Mouse (Mus musculus) megakaryocyte, embryonic 14.5 days (primary cell): Measurements from ENCODE around the gene Pou6f1. TPM values are rescaled to one million over a fixed set of nuclear protein-coding genes. Genes with fewer than 3 reads are reported as not detected.

Source experiments
- H3K27me3 ChIP-seq: replicated peaks from 2 replicates; pipeline ENCODE3; 2012; ENCODE audit warnings: inconsistent platforms
- H3K36me3 ChIP-seq: replicated peaks from 2 replicates; pipeline ENCODE3; 2012; ENCODE audit warnings: low read length, inconsistent platforms, mixed read lengths
- H3K4me1 ChIP-seq: 2 replicates; pipeline ENCODE4 v1.6.1; 2012; ENCODE audit warnings: inconsistent platforms
- H3K4me3 ChIP-seq: replicated peaks from 2 replicates; pipeline ENCODE3; 2012; ENCODE audit warnings: moderate library complexity, mild to moderate bottlenecking, inconsistent platforms
- H3K9me3 ChIP-seq: 2 replicates; pipeline ENCODE4 v1.6.1; 2012; ENCODE audit warnings: inconsistent platforms
- FLI1 ChIP-seq: IDR thresholded peaks from 2 replicates; pipeline ENCODE4 v1.6.1; 2012; ENCODE audit warnings: low read length, inconsistent platforms, mixed read lengths
- GATA1 ChIP-seq: IDR thresholded peaks from 3 replicates; pipeline ENCODE4 v1.6.1; 2012; ENCODE audit warnings: mixed read lengths, low read length, inconsistent platforms, borderline replicate concordance
- polyA plus RNA-seq: library from polyadenylated mRNA; stranded (reverse); fragments of >175 nt; gene quantifications from 2 replicates; pipeline ENCODE4 v1.2.3, GENCODE M21; 2012; ENCODE audit warnings: low replicate concordance; ENCODE audit not compliant: insufficient read depth

Gene Pou6f1
- polyA plus RNA-seq: 1.6 and 2.9 TPM in 2 replicates

- Histone ChIP-seq H3K27me3 (peaks cover 62% of the 10 kb centered on the region), H3K36me3 (no peaks in the 10 kb centered on the region), H3K9me3 (no peaks in the 10 kb centered on the region), H3K4me3 (peak within 1 kb of the TSS; percentile 92), H3K4me1 (peaks cover 33% of the 10 kb centered on the region)
- no peak for TF ChIP-seq FLI1
Measured at GRCm38 (mm10) chr15:100599276-100600046, at the start of gene Pou6f1. Gene Pou6f1, minus strand, starts transcription at chr15:100599984.

- no peak for TF ChIP-seq GATA1
- TF ChIP-seq FLI1: no peak
- no peaks in the 10 kb centered on the region for H3K27me3 ChIP-seq
- H3K36me3 ChIP-seq: peaks cover 86% of the 10 kb centered on the region
- H3K4me3 ChIP-seq: no peak overlapping the region
- H3K4me1 ChIP-seq: peaks cover 75% of the 10 kb centered on the region
- no peaks in the 10 kb centered on the region for H3K9me3 ChIP-seq
Measured at GRCm38 (mm10) chr15:100646161-100646560, 46.4 kb upstream of the Pou6f1 start.

GRCm38 (mm10) chr15:100642451-100642850 lies 42.7 kb upstream of the Pou6f1 start:
- TF ChIP-seq FLI1 (no peak), GATA1 (no peak)

GRCm38 (mm10) chr15:100641226-100641810 lies 41.5 kb upstream of the Pou6f1 start:
- TF ChIP-seq FLI1 (no peak), GATA1 (no peak)
- Histone ChIP-seq H3K4me3 (no peak overlapping the region), H3K9me3 (no peaks in the 10 kb centered on the region), H3K36me3 (peaks cover 67% of the 10 kb centered on the region), H3K27me3 (peaks cover 8% of the 10 kb centered on the region), H3K4me1 (peaks cover 93% of the 10 kb centered on the region)

More at GRCm38 (mm10) chr15:100642451-100642850, 42.7 kb upstream of the Pou6f1 start:
- H3K4me1 ChIP-seq: peaks cover 87% of the 10 kb centered on the region
- no peaks in the 10 kb centered on the region for H3K27me3 ChIP-seq
- H3K36me3 ChIP-seq: peaks cover 73% of the 10 kb centered on the region
- H3K4me3 ChIP-seq: no peak overlapping the region
- H3K9me3 ChIP-seq: no peaks in the 10 kb centered on the region

- no peaks in the 10 kb centered on the region for H3K9me3 ChIP-seq
- peaks cover 56% of the 10 kb centered on the region for H3K36me3 ChIP-seq
- H3K4me3 ChIP-seq: peak overlapping the region; percentile 14
- H3K27me3 ChIP-seq: peaks cover 20% of the 10 kb centered on the region
- TF ChIP-seq FLI1 (no peak), GATA1 (no peak)
- H3K4me1 ChIP-seq: peaks cover 93% of the 10 kb centered on the region
Measured at GRCm38 (mm10) chr15:100639972-100640750, 40.4 kb upstream of the Pou6f1 start.

- Histone ChIP-seq H3K27me3 (peaks cover 31% of the 10 kb centered on the region), H3K4me1 (peaks cover 81% of the 10 kb centered on the region), H3K4me3 (peak overlapping the region; percentile 93), H3K36me3 (peaks cover 32% of the 10 kb centered on the region), H3K9me3 (no peaks in the 10 kb centered on the region)
- TF ChIP-seq FLI1: no peak
- TF ChIP-seq GATA1: no peak
Measured at GRCm38 (mm10) chr15:100637661-100638060, 37.9 kb upstream of the Pou6f1 start.

GRCm38 (mm10) chr15:100636700-100637501 lies 37.1 kb upstream of the Pou6f1 start, which contains the start of gene Smagp:
Gene Smagp, minus strand, starts transcription at chr15:100636940.
- peaks cover 31% of the 10 kb centered on the region for H3K27me3 ChIP-seq
- H3K4me3 ChIP-seq: peak within 1 kb of the TSS; percentile 93
- H3K4me1 ChIP-seq: peaks cover 81% of the 10 kb centered on the region
- H3K9me3 ChIP-seq: no peaks in the 10 kb centered on the region
- H3K36me3 ChIP-seq: peaks cover 27% of the 10 kb centered on the region
- TF ChIP-seq GATA1 (no peak), FLI1 (no peak)

GRCm38 (mm10) chr15:100635851-100636645 lies 36.3 kb upstream of the Pou6f1 start:
- TF ChIP-seq FLI1 (no peak), GATA1 (no peak)
- Histone ChIP-seq H3K4me3 (peak overlapping the region; percentile 93), H3K36me3 (peaks cover 19% of the 10 kb centered on the region), H3K9me3 (no peaks in the 10 kb centered on the region), H3K4me1 (peaks cover 81% of the 10 kb centered on the region), H3K27me3 (peaks cover 33% of the 10 kb centered on the region)
